ENCODE assay signal across 14 mouse cellular contexts in the genomic region with DNA sequence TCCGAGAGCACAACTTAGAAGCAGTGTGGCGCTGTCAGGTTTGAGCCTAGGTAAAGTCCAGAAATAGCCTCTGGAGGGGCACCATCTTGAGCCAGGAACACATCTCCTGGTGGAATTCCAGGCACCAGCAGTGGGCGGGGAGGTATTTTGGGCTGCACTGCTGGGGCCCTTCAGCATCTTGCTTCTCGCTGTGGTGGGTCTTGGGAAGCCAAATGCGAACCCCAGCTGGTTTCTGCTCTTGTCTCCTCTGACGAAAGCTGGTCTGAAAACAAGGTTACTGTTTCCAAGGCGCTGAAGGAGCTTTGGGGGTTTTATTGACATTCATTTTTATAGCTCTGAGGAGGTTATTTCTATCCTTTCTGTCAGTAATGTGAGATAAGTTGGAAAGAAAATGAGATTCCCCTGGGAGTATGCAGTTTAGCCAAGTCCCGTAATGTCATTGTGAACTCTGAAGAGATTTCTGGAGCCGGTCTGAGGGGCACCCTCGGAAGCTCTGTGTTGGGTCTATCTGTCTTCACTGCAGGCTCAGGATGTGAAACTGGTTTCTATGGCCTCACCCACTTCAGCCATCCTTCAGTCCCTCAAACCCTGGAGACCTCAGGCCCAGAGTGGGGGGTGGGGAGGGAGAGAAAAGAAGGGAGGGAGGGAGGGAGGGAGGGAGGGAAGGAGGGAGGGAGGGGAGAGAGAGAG.
DNase-seq lines count a peak whose midpoint lies in the region; ATAC-seq and TF ChIP-seq lines count a peak whose summit lies in the region.
"Had no signal": no experiment of that assay in that cellular context is flagged by ENCODE, and none has a peak within 500 bp of the region (broad histone marks: within the 10 kb centered on the region; RNA-seq: fewer than 3 reads in every experiment).

No protein-coding gene starts in this region.

- no peak for TF ChIP-seq CTCF in intestine, postnatal 0 days (IDR thresholded peaks at IDR 0.05; ENCODE audit: low read depth)
- no peak for TF ChIP-seq CTCF in cerebellum, adult 2 months (IDR thresholded peaks at IDR 0.05; ENCODE audit: borderline replicate concordance, insufficient read depth, low read depth, low read length)

- DNase-seq in intestine, embryonic 14.5 days (ENCODE audit: low spot score), result peak; percentile 48
- DNase-seq in cerebellum, adult 2 months, result peak; percentile 65 to 73
- peak; percentile 28 to 42 for DNase-seq in frontal cortex, postnatal 36 days (ENCODE audit: low spot score in 2 of 2)
- DNase-seq in left cerebral cortex, postnatal 25 days (ENCODE audit: low spot score in 2 of 2), result peak; percentile 24 to 72
- DNase-seq in urinary bladder, postnatal 10 days (ENCODE audit: low spot score), result no peak
- DNase-seq: kidney, adult 18-20 months; spleen, adult 18-20 months; thymus, adult 2 months had no signal

- no peaks in the 10 kb centered on the region for H3K27me3 ChIP-seq in intestine, embryonic 14.5 days (replicated peaks; ENCODE audit: control insufficient read depth, insufficient read depth, low read length)
- no peaks in the 10 kb centered on the region for H3K27me3 ChIP-seq in intestine, postnatal 0 days (replicated peaks; ENCODE audit: control insufficient read depth, insufficient read depth, low read length)
- no peaks in the 10 kb centered on the region for H3K27me3 ChIP-seq in cerebellum, adult 2 months (ENCODE audit: control insufficient read depth, insufficient read depth, low read length)
- H3K27me3 ChIP-seq: CH12.LX; megakaryocyte, embryonic 14.5 days; neural tube, embryonic 12.5 days had no signal

- no peaks in the 10 kb centered on the region for H3K9me3 ChIP-seq in intestine, embryonic 14.5 days (ENCODE audit: control insufficient read depth, low read length)
- no peaks in the 10 kb centered on the region for H3K9me3 ChIP-seq in intestine, postnatal 0 days (ENCODE audit: control insufficient read depth)
- H3K9me3 ChIP-seq: neural tube, embryonic 12.5 days had no signal

- H3K4me2 ChIP-seq in intestine, embryonic 14.5 days (ENCODE audit: low read length), result no peak overlapping the region
- H3K4me2 ChIP-seq in intestine, postnatal 0 days (replicated peaks; ENCODE audit: low read depth), result no peak overlapping the region
- H3K4me2 ChIP-seq: neural tube, embryonic 12.5 days had no signal

- WGBS in intestine, embryonic 14.5 days, result 67% methylated on average over 10 of the region's 10 CpGs
- WGBS in intestine, postnatal 0 days, result 53% methylated on average over 10 of the region's 10 CpGs
- 12% methylated on average over 10 of the region's 10 CpGs for WGBS in cerebellum, adult 2 months

- no peak overlapping the region for H3K27ac ChIP-seq in intestine, embryonic 14.5 days (ENCODE audit: low read depth)
- H3K27ac ChIP-seq in intestine, postnatal 0 days (ENCODE audit: low read depth, low read length), result no peak overlapping the region
- peak overlapping the region; percentile 60; the same call in 1 of the 2 replicates for H3K27ac ChIP-seq in cerebellum, adult 2 months (ENCODE audit: insufficient read depth, low read length)
- H3K27ac ChIP-seq: neural tube, embryonic 12.5 days had no signal

- no peak overlapping the region for H3K9ac ChIP-seq in intestine, embryonic 14.5 days (ENCODE audit: low read length)
- no peak overlapping the region for H3K9ac ChIP-seq in intestine, postnatal 0 days (ENCODE audit: low read depth, low read length)
- H3K9ac ChIP-seq: neural tube, embryonic 12.5 days had no signal

- no peak for TF ChIP-seq POLR2A in cerebellum, adult 2 months (IDR thresholded peaks at IDR 0.05; ENCODE audit: borderline replicate concordance, insufficient read depth, low read length)

- no peaks in the 10 kb centered on the region for H3K4me1 ChIP-seq in intestine, embryonic 14.5 days (replicated peaks; ENCODE audit: control insufficient read depth, insufficient read depth, low read length)
- no peaks in the 10 kb centered on the region for H3K4me1 ChIP-seq in intestine, postnatal 0 days (replicated peaks; ENCODE audit: control insufficient read depth, insufficient read depth, low read length)
- H3K4me1 ChIP-seq in cerebellum, adult 2 months (ENCODE audit: control insufficient read depth, insufficient read depth, low read length), result peaks cover 13% of the 10 kb centered on the region; the same call in 1 of the 2 replicates
- H3K4me1 ChIP-seq: megakaryocyte, embryonic 14.5 days; neural tube, embryonic 12.5 days had no signal

- H3K4me3 ChIP-seq in intestine, embryonic 14.5 days (ENCODE audit: low read depth, low read length), result no peak overlapping the region
- H3K4me3 ChIP-seq in intestine, postnatal 0 days (ENCODE audit: low read depth, low read length), result no peak overlapping the region
- no peak overlapping the region for H3K4me3 ChIP-seq in cerebellum, adult 2 months (replicated peaks; ENCODE audit: insufficient read depth, low read depth, low read length)
- H3K4me3 ChIP-seq: megakaryocyte, embryonic 14.5 days; neural tube, embryonic 12.5 days had no signal

- intact Hi-C loops in left cerebral cortex, postnatal 25 days (cut with DNase I), result no loop called here

- no peak for ATAC-seq in intestine, embryonic 14.5 days (replicated peaks; ENCODE audit: low FRiP score, low TSS enrichment, low read depth)
- no peak for ATAC-seq in intestine, postnatal 0 days
- ATAC-seq in megakaryocyte progenitor cell, adult 5-6 weeks (replicated peaks; ENCODE audit: poor library complexity), result no peak
- ATAC-seq in megakaryocyte, adult 5-6 weeks (ENCODE audit: poor library complexity, severe bottlenecking), result no peak

- no peaks in the 10 kb centered on the region for H3K36me3 ChIP-seq in intestine, embryonic 14.5 days (ENCODE audit: control insufficient read depth, insufficient read depth, low read length)
- H3K36me3 ChIP-seq in intestine, postnatal 0 days (ENCODE audit: control insufficient read depth, insufficient read depth), result no peaks in the 10 kb centered on the region
- H3K36me3 ChIP-seq: neural tube, embryonic 12.5 days had no signal
